Comparison of ENCODE assay signal across 18 mouse cellular contexts in the genomic region with DNA sequence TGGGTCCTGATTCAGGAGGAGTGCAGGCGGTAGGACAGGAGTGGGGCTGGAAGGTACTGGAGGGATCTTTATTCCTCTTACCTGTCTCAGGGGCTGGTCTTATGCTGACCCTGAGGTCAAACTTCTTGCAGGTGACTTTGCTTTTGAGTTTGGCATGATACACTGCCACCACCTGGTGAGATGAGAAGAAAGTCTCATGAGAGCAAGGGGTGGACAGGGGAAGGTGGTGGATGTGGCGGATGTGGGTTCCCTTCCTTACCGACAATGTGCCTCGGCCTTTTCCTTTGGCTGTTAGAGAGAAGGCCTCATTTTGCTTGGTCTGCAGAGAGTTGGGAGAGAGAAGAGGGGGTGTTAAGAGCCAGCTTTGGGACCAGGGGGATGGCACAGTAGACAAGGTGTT. TPM values are rescaled to one million over a fixed set of nuclear protein-coding genes. Genes with fewer than 3 reads are reported as not detected.
DNase-seq lines count a peak whose midpoint lies in the region; ATAC-seq and TF ChIP-seq lines count a peak whose summit lies in the region.
"Had no signal": no experiment of that assay in that cellular context is flagged by ENCODE, and none has a peak within 500 bp of the region (broad histone marks: within the 10 kb centered on the region; RNA-seq: fewer than 3 reads in every experiment).

No protein-coding gene starts in this region.

- intact Hi-C loops in left cerebral cortex, postnatal 4 days (cut with DNase I), result no loop called here

- no peak for TF ChIP-seq POLR2A in kidney, adult 2 months (IDR thresholded peaks at IDR 0.05; ENCODE audit: low read depth, low read length)

- DNase-seq in kidney, adult 2 months, result peak; percentile 36
- DNase-seq in B cell, adult 2 months, result peak; percentile 13 to 21
- DNase-seq in thymus, adult 18-20 months, result peak; percentile 37 to 57
- no peak for DNase-seq in left cerebral cortex, postnatal 4 days
- no peak for DNase-seq in gastrocnemius, postnatal 4 days (ENCODE audit: low spot score in 2 of 2)
- DNase-seq in frontal cortex, postnatal 14 days (ENCODE audit: low spot score in 2 of 2), result no peak
- DNase-seq: adrenal gland, postnatal 36 days; cerebellum, adult 11-12 months; gastrocnemius, postnatal 10 days; lung, postnatal 14 days had no signal

- H3K4me3 ChIP-seq in kidney, adult 2 months (ENCODE audit: insufficient read depth, low read depth, low read length), result no peak overlapping the region
- no peak overlapping the region for H3K4me3 ChIP-seq in kidney, embryonic 16.5 days (ENCODE audit: low read length)
- H3K4me3 ChIP-seq: embryonic facial prominence, embryonic 10.5 days; forebrain, embryonic 10.5 days; heart, embryonic 15.5 days; limb, embryonic 10.5 days had no signal

- no peak overlapping the region for H3K9ac ChIP-seq in kidney, embryonic 16.5 days (replicated peaks; ENCODE audit: low read length)
- H3K9ac ChIP-seq: heart, embryonic 15.5 days had no signal

- no peaks in the 10 kb centered on the region for H3K36me3 ChIP-seq in kidney, adult 2 months (ENCODE audit: control insufficient read depth, insufficient read depth, low read length)
- H3K36me3 ChIP-seq in kidney, embryonic 16.5 days (ENCODE audit: insufficient read depth, low read length), result no peaks in the 10 kb centered on the region
- H3K36me3 ChIP-seq: embryonic facial prominence, embryonic 10.5 days; forebrain, embryonic 10.5 days; heart, embryonic 15.5 days; limb, embryonic 10.5 days had no signal

- H3K4me1 ChIP-seq in kidney, adult 2 months (ENCODE audit: control insufficient read depth, insufficient read depth, low read length), result peaks cover 4% of the 10 kb centered on the region; the same call in 1 of the 2 replicates
- H3K4me1 ChIP-seq in kidney, embryonic 16.5 days (ENCODE audit: insufficient read depth, low read length), result no peaks in the 10 kb centered on the region
- H3K4me1 ChIP-seq: embryonic facial prominence, embryonic 10.5 days; forebrain, embryonic 10.5 days; heart, embryonic 15.5 days; limb, embryonic 10.5 days had no signal

- H3K27ac ChIP-seq in kidney, adult 2 months (ENCODE audit: insufficient read depth, low read depth, low read length), result no peak overlapping the region
- no peak overlapping the region for H3K27ac ChIP-seq in kidney, embryonic 16.5 days (ENCODE audit: low read length)
- H3K27ac ChIP-seq: embryonic facial prominence, embryonic 10.5 days; forebrain, embryonic 10.5 days; heart, embryonic 15.5 days; limb, embryonic 10.5 days had no signal

- no peaks in the 10 kb centered on the region for H3K27me3 ChIP-seq in kidney, adult 2 months (replicated peaks; ENCODE audit: control insufficient read depth, insufficient read depth, low read length)
- no peaks in the 10 kb centered on the region for H3K27me3 ChIP-seq in kidney, embryonic 16.5 days (ENCODE audit: insufficient read depth, low read length)

- no peak for ATAC-seq in kidney, embryonic 16.5 days (ENCODE audit: low FRiP score, low TSS enrichment)
- peak; percentile 83 for ATAC-seq in common myeloid progenitor, adult 5-6 weeks (replicated peaks; ENCODE audit: low read depth, poor library complexity, severe bottlenecking)
- ATAC-seq: intestine, embryonic 16.5 days; midbrain, embryonic 16.5 days had no signal

- no peaks in the 10 kb centered on the region for H3K9me3 ChIP-seq in kidney, embryonic 16.5 days (ENCODE audit: low read length)
- H3K9me3 ChIP-seq: embryonic facial prominence, embryonic 10.5 days; forebrain, embryonic 10.5 days; heart, embryonic 15.5 days; limb, embryonic 10.5 days had no signal

- H3K4me2 ChIP-seq in kidney, embryonic 16.5 days (replicated peaks; ENCODE audit: low read depth, low read length), result no peak overlapping the region
- H3K4me2 ChIP-seq: heart, embryonic 15.5 days had no signal

- WGBS in kidney, adult 2 months, result 58% methylated on average over 4 of the region's 4 CpGs
- WGBS in kidney, embryonic 16.5 days, result 80% methylated on average over 4 of the region's 4 CpGs

- peak; percentile 53 for TF ChIP-seq CTCF in kidney, adult 2 months (conservative IDR thresholded peaks at IDR 0.05; ENCODE audit: insufficient read depth, insufficient read length, low read depth, low read length)

RNA-seq across cellular contexts. Expression of a gene that starts 15.4 kb away (rescaled TPM):
- polyA plus RNA-seq in kidney, adult 2 months (2012; rRNA removed), result 0.35 and 0.44 TPM in 2 replicates
- 0.09 and 0.19 TPM in 2 replicates for polyA plus RNA-seq in kidney, embryonic 16.5 days (2015; fragmentation: Nextera tagmentation; extraction: Ambion mirVana)
- 7.2 and 9.0 TPM in 2 replicates for total RNA-seq in common myeloid progenitor, adult 5-6 weeks (2017)
- total RNA-seq in left cerebral cortex, postnatal 4 days (2021), result not detected
- not detected for total RNA-seq in gastrocnemius, postnatal 4 days (2021)
- polyA plus RNA-seq: embryonic facial prominence, embryonic 10.5 days; heart, embryonic 15.5 days; midbrain, embryonic 16.5 days had no signal

RNA-seq across cellular contexts. Expression of a gene that starts 18.6 kb away (rescaled TPM):
- polyA plus RNA-seq in kidney, adult 2 months (2012; rRNA removed), result 51.5 and 69.4 TPM in 2 replicates
- polyA plus RNA-seq in kidney, embryonic 16.5 days (2015; fragmentation: Nextera tagmentation; extraction: Ambion mirVana), result 1.1 and 2.4 TPM in 2 replicates
- 8.4 and 19.3 TPM in 2 replicates for total RNA-seq in common myeloid progenitor, adult 5-6 weeks (2017)
- total RNA-seq in left cerebral cortex, postnatal 4 days (2021), result 1 to 10 TPM in 1 of 2 experiments, under 1 TPM in 1; 0.46 to 1.2 TPM
- 10 to 100 TPM in 1 of 2 experiments, 1 to 10 TPM in 1; 5.3 to 19.8 TPM for total RNA-seq in gastrocnemius, postnatal 4 days (2021)

RNA-seq across cellular contexts. Expression of a gene that starts 38.9 kb away (rescaled TPM):
- polyA plus RNA-seq in kidney, adult 2 months (2012; rRNA removed), result 36.7 and 39.6 TPM in 2 replicates
- 39.0 and 42.8 TPM in 2 replicates for polyA plus RNA-seq in kidney, embryonic 16.5 days (2015; fragmentation: Nextera tagmentation; extraction: Ambion mirVana)
- total RNA-seq in common myeloid progenitor, adult 5-6 weeks (2017), result 17.0 and 17.7 TPM in 2 replicates
- total RNA-seq in left cerebral cortex, postnatal 4 days (2021), result 10 to 100 TPM; 11.7 to 12.6 TPM
- total RNA-seq in gastrocnemius, postnatal 4 days (2021), result 10 to 100 TPM; 24.8 to 25.6 TPM

RNA-seq across cellular contexts. Expression of a gene that starts 39.9 kb away (rescaled TPM):
- polyA plus RNA-seq in kidney, adult 2 months (2012; rRNA removed), result 30.4 and 35.6 TPM in 2 replicates
- 52.6 and 55.0 TPM in 2 replicates for polyA plus RNA-seq in kidney, embryonic 16.5 days (2015; fragmentation: Nextera tagmentation; extraction: Ambion mirVana)
- 8.4 and 9.8 TPM in 2 replicates for total RNA-seq in common myeloid progenitor, adult 5-6 weeks (2017)
- 1 to 10 TPM; 5.1 to 6.1 TPM for total RNA-seq in left cerebral cortex, postnatal 4 days (2021)
- total RNA-seq in gastrocnemius, postnatal 4 days (2021), result 10 to 100 TPM; 61.0 to 81.5 TPM

RNA-seq across cellular contexts. Expression of a gene that starts 59.8 kb away (rescaled TPM):
- polyA plus RNA-seq in kidney, adult 2 months (2012; rRNA removed), result 0.13 TPM in 1 of 2 replicates, not detected in the other
- not detected in 2 replicates for polyA plus RNA-seq in kidney, embryonic 16.5 days (2015; fragmentation: Nextera tagmentation; extraction: Ambion mirVana)
- not detected in 2 replicates for total RNA-seq in common myeloid progenitor, adult 5-6 weeks (2017)
- not detected for total RNA-seq in left cerebral cortex, postnatal 4 days (2021)
- total RNA-seq in gastrocnemius, postnatal 4 days (2021), result not detected
- total RNA-seq: adrenal gland, postnatal 36 days; gastrocnemius, postnatal 10 days had no signal
- polyA plus RNA-seq: embryonic facial prominence, embryonic 10.5 days; forebrain, embryonic 10.5 days; heart, embryonic 15.5 days; intestine, embryonic 16.5 days; limb, embryonic 10.5 days had no signal

Comparison
In these comparisons a context has a peak if more than half of its experiments do, and no peak if none do; other contexts are left out.
1. DNase-seq: peak in kidney, adult 2 months (single experiment), B cell, adult 2 months (2 of 2) and thymus, adult 18-20 months (2 of 2); none in left cerebral cortex, postnatal 4 days (single experiment), gastrocnemius, postnatal 4 days (0 of 2) and frontal cortex, postnatal 14 days (0 of 2).